Mouse (Mus musculus): ENCODE results near the gene Kcnt2.
A peak's percentile ranks its signal among the peaks of the same experiment; 100 is the strongest.

Kcnt2 gene

DNA sequence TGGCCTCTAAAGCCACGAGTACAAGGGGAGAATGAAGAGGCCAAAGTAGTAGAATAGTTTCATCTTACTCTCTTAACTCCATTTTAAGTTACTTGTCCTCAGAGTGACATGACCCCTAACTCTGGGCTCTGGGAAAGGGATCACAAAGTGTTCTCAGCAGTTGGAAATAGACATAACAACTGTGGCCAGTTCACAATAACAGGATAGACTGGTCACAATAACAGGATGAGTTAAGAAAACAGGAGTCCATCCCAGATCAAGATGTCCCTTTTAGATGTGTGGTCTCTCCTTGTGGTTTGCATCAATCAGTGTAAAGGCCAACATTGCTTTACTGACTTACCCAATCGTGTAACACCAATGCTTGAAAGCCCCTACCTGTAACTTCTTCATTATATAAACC lies 132.8 kb downstream of the Kcnt2 start:
- peak in 1 of 2 experiments; percentile 45 for DNase-seq (ENCODE audit: low spot score in 2 of 2)

DNA sequence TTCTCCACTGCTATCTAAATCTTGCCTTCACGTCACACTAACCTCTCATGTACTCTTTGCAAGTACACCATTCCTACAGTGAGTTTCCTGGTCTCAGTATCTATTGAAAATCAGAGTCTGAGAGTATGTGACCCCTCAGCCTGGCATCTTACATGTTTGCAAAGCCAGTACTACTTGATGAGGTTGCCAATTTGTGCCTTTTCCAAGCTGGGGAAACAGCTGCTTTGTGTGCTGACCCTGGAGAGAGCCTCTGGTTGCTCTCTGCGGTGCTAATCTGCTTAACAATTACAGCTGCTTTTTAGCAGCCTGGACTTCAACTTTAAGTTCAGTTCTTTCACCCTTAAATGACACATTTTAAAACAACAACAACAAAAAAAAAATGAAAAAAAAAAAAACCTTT lies 133.6 kb downstream of the Kcnt2 start:
- peak; percentile 27 to 46 for DNase-seq (ENCODE audit: low spot score in 2 of 2)

DNA sequence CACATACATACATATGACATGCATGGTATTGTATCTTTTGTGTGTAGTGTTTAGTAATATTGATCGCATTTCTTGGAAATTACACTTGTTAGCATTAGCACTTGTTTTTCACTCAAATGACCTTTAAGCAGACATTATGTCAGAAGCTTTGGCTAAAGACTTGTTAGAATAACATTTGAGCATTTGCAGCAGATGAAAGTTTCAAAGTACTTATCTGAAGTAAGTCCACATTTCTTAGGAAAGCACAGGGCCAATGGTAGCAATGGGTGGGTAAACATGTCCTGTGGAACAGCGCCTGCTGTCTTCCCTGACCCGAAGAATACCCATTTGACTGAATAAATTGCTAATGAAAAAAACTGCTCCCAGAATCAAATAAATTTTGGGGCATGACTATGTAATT lies 135.1 kb downstream of the Kcnt2 start:
- peak; percentile 36 to 51 for DNase-seq (ENCODE audit: low spot score in 2 of 2)

DNA sequence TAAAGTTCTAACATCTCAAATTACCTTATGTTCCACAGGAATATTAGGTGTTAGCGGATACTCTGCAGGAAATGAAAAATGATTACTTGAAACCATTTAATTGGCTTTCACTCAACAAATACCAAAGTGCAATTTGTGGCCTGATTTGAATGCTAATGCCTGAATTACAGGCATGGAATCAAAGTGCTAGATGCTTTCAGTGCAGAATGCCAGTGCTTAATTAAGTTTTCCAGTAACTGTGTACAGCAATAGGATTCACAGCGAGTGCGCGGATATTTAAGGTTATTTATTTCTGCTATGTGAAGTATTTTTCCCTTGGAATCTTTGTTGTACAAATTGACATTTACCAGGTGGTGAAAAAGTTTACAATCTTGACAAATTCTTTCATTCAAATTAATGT lies 144.3 kb downstream of the Kcnt2 start:
- DNase-seq (ENCODE audit: low spot score in 2 of 2) = no peak

DNA sequence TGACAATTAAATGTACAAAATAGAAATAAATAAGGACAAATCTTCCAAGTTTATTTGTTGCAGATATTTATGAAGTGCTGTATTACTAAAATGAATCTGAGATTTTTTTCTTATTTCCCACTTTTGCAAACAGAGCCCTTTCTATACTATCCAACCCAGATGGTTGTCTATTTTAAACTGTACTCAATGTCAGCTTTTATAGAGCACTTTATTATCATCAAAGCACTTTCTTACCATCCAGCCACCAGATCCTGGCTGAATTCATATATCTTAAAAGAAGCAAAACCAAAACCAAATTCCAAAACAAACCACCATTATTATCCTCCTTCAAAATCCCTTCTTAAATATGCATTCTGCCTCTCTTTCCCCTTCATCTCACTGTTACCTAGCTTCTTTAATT lies 151.8 kb downstream of the Kcnt2 start:
- DNase-seq (ENCODE audit: low spot score in 2 of 2) = no peak

DNA sequence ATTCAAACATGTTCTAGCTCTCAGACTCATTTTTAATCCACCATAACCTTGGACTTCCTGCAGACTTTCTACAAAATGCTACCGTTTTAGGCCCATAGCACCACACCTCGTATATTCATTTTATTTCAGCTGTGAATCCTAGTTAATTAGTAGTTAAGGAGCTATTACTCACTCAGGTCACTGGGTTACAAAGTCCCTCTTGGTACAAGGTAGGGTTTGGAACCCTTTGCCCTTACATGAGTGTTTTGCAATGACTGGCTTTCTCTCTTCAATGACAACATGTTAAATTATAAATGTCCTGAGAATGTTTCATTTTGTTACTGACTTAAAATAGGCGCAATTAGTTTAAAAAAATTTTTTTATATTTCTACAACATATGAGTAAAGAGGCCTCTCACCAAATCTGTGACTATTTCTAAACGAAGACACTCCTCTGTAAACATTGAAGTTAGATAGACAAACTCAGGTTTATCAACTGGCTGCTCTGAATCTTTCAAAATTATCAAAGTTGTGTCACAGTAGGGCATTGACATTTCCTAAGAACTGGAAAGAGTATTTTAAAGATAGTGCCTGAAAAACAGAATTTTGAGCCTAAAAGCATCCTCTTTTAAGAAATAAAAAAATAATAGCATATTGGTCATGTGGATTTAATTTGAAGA lies 160.8 kb downstream of the Kcnt2 start:
- no peak for DNase-seq (ENCODE audit: low spot score in 2 of 2)

DNA sequence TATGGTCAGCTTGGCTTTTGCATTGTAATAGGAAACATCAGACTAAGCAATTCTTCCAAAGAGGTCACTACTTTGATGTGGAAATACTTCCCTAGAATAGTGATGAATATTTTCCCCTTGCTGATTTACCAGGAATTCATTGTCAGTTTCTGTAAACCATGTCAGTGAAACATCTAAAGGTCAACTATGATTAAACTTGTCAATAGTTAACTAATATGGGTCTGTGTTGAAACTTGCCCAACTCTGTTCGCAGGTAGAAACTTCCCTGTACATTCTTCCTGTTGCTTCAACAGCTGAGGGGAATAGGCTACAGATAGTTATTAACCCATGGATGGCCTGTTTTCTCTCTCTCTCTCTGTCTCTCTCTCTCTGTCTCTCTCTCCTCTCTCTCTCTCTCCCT lies 169.8 kb downstream of the Kcnt2 start:
- no peak for DNase-seq (ENCODE audit: low spot score in 2 of 2)

DNA sequence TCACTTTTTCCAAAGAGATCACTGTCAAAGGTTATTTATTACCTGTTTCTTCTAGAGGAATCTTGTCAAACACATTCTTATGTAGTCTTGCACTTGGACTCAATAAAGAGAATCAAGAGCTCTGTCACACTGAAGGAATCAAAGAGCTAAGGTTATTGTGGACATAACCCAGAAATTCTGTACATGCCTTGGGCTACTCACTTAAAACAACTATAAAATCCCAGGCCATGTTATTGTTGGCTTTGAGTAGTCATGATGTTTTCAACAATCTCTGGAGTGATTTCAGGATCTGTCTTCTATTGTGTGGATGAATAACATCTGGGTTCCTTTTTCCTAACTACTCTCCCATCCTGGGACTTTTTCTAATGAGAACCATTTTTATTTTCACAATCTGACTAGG lies 177.0 kb downstream of the Kcnt2 start:
- DNase-seq (ENCODE audit: low spot score in 2 of 2) = peak; percentile 46 to 63

DNA sequence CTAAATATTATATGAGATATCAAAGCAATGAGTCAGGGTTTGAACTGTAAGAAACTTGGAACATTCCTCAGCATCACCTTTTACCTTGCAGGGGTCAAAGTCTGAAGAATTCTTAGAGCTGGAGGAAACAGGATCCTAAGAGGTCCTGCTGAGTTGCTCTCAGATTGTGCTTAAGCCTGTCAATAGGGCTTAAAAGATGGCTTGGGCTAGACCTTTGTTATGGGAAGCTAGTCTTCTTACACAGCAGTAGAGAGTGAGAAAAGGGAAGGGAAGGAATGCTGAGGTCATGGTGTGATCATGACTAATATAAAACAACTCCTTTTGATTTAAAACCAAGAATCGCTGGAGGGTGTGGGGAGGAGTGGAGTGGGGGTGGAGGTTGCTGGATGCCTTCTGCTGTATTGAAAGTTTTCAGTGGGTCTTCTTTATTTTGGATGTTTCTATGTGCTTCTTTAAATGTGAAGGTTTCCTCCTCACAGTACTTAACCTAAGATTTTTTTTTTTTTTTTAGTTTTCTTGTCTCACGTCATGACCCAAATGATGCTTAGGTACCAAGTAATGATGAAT lies 183.4 kb downstream of the Kcnt2 start:
- no peak for DNase-seq (ENCODE audit: low spot score in 2 of 2)

DNA sequence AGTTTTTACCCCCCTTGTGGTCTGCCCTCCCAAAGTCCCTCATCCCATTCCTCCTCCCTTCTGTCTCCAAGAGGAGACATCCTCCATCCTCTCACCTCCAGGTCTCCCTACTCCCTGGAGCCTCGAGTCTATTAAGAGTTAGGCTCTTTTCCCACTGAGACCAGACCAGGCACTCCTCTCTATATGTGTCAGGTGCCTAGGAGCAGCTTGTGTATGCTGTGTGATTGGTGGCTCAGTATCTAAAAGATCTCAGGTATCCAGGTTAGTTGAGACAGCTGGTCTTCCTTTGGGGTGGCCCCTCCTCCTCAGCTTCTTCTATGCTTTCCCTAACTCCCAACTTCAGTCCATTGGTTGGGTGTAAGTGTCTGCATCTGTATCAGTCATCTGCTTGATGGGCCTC lies 186.1 kb downstream of the Kcnt2 start:
- no peak for DNase-seq (ENCODE audit: low spot score in 2 of 2)

DNA sequence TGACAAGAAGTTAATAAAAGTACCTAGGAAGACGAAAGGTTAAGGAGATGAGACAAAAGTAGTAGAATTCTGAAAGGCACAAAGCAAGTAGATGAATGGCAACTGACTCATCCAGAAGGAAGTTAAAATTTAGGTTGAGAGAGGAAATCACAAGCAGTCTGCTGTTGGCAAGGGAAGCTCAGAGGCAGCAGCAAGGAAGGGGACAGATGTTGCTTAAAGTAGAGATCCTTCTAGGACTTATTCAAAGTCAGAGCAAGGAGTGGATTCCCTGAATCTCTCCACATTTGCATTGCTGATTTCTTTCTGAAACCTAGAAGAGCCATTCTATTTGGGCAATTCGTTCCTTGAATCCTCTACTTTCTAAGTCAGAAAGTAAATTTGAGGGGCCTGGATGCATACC lies 188.8 kb downstream of the Kcnt2 start:
- no peak for DNase-seq (ENCODE audit: low spot score in 2 of 2)

DNA sequence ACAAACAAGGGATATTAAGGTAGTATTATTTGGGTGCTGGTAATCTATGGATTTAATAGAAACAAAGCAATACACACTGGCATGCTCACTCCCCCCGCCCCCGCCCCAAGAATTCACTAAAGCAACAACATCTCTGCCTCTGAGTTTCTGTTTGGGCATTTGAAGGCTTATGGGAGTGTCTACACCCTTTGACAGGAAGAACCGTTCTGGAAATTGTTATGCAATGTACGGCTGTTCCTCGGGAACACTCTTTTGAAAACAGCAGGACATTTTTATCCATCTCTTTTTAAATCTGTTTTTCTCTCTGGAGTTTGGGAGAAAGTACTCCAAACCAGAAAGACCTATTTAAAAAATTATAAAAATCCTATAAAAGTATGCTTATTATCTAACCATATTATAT lies 192.2 kb downstream of the Kcnt2 start:
- peak in 1 of 2 experiments; percentile 11 for DNase-seq (ENCODE audit: low spot score in 2 of 2)

DNA sequence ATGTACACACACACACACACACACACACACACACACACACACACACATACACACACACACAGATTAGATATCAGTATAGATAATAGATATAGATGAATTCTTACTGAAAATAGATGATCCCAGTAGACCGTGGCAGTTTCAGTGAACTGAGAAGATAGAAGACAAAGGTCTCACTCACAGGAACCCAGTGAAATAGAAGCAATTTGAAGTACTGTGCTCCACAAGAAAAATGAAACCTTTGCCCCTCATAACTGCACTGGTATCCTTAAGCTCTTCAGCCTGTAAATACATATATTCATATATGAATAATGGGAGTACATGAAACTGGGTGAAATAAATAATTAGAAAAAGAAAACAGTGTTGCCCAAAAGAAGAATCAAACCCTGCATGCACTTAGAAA lies 197.9 kb downstream of the Kcnt2 start:
- no peak for DNase-seq (ENCODE audit: low spot score in 2 of 2)

DNA sequence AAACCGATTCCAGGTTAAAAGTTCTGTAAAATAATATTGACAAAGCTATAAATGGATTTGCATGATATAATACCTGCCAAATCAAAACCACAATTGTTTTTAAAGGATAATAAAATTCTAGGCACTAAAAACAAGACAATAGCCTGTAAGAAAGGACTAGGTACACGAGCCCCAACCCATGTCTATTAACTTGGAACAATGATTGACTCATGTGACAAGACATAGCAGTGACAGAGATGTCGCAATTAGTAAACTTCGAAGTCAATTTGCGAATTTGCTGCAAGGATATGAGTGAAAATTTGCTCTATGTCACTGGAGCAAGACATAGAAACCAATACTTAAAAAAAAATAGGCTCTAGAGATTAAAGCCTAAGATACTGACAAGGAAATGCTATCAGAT lies 198.4 kb downstream of the Kcnt2 start:
- DNase-seq (ENCODE audit: low spot score in 2 of 2) = no peak

DNA sequence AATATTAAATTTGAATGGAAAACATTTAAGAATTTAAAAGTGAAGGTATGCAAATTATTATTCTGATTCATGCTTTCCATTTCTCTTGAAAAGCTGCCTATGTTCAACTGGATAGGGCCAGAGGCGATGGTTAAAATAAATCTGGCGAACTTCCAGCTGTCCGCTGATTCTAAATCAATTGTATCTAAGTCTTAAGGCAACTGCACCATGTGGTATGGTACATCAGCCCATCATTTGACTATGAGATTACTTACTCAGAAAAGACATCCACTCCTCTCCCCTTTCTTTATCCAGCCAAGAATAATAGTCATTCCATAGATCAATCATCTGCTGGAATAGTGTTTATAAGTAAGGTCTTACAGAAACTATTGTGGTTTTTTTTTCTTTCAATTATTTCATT lies 205.5 kb downstream of the Kcnt2 start:
- DNase-seq (ENCODE audit: low spot score in 2 of 2) = no peak

DNA sequence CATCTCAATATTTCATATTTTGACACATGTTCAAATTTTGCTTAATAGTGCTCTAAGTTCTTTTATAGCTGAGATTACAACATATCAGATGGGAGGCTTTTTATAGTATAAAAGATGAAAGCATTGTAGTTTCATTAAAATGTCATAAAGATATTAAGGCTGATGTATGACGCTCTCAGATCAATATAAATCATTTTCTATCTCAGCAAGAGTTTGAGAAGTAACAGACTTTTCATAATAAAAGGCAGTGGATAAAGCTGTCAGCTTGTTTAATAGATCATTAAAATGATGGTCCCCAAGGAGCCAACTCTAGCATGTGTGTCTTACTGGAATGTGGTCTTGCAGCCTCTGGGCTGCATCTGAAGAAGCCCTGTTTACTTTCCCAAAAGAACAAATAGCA lies 206.0 kb downstream of the Kcnt2 start:
- no peak for DNase-seq (ENCODE audit: low spot score in 2 of 2)

DNA sequence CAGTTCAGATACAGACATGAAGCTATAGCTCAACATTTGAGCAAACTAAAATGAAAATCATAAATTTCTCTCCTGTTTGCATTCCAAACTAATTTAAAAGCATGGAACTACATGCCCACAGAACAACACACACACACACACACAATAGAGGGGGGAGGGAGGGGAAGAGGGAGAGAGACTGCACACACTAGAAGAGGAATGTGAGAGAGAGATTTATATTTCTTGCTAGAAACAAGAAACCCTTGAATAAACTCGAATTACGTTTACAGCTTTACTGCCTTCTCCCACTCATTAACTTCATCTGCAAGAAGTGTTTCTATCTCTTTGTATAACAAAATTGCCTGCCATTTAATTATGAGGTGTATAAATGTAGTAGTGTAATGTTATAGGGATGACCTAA lies 209.9 kb downstream of the Kcnt2 start:
- no peak for DNase-seq (ENCODE audit: low spot score in 2 of 2)

DNA sequence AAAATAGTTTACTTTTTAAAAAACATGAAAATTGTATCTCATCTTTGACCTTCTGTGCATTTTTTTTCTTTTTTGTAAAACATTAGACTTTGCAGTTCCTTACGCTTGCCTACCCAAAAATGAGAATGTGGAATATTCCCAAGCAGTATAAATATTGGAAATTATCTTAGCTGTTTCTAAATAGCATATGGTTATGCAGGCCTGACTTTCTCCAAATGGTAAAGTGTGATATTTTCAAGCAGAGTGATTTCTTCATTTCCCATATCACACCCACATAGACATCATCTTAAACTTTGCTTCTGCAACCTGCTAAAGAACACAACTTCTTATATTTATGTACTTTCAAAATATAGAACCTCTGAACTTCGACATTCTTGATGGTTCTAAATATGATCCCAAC lies 210.9 kb downstream of the Kcnt2 start:
- DNase-seq (ENCODE audit: low spot score in 2 of 2) = no peak

DNA sequence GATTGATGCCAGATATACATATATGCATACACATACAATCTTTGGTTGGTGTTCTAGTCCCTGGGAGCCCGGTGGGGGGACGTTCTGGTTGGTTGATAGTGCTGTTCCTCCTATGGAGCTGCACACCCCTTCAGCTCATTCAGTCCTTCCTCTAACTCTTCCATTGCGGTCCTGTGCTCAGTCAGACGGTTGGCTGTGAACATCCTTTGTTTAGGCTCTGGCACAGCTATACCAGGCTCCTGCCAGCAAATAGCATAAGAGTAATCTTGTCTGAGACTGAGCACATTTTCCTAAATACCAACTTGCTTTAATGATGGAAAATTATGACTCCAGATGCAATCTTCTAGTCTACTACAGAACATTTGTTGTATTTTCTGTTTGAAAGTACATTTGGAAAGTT lies 222.4 kb downstream of the Kcnt2 start:
- DNase-seq (ENCODE audit: low spot score in 2 of 2) = no peak

DNA sequence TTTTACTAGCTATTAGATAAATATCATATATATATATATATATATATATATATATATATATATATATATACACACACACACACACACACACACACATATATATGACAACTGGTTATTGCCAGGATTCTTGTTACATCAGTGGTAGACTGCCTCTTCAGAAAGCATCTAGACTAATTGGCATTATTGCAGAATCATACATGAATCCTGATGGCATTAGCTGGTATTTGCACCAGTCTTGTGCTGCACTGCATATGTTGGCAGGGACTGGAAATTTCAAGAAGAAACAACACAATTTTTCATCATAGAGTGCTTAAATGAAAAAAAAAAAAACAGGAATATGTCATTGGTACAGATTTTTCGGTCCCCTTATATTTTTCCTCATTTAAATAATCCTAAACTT lies 223.6 kb downstream of the Kcnt2 start:
- DNase-seq (ENCODE audit: low spot score in 2 of 2) = no peak

DNA sequence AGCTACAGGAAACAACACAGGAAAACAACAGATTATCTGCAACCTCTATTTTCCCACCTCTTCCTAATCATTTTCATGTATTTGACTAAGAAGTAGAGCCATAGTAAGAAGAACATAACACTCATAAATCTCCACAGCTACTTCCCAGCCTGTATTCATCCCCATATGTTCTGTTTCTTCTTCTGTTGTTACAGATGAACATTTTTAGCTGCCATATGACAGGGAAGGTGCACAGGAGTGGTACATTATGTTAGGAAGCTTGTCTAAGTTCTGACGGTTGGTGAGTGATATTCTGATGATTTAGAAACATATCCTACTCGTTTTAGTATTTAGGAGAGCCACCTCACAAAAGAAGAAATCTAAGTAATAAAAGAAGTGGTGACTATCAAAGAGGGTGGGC lies 231.0 kb downstream of the Kcnt2 start:
- DNase-seq (ENCODE audit: low spot score in 2 of 2) = no peak

DNA sequence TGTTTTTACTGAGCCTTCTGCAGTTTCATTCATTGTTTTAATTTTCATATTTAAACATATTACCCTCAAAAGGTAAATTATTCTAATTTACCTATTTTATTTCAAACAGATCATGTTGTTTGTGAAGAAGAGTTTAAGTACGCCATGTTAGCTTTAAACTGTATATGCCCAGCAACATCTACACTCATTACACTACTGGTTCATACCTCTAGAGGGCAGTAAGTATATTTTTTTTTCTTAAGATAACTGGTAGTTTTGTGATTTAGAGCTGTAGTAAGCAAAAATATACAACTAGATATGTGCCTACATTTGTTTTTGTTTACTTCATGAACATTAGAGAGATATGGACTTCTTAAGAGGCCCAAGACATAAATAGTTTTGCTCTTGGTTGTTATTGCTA lies 238.1 kb downstream of the Kcnt2 start:
- no peak for DNase-seq (ENCODE audit: low spot score in 2 of 2)

DNA sequence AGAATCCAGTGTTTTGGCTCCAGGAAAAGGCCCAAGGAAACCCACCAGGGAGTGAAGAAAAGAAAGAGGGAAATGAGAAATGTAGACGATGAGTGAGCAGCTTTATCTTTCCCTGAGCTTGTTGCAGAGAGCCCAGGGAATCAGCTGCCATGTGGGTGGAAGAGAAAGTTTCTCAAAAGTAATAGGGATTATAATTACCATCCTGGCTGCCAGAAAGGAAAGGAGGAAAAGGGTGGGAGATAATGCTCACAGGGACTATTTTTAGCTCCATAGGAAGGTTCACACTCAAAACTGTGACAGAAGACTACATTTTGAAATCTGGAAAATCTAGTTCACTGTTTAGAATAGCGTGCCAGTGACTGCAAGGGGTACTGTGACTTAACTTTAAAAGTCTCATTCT lies 243.9 kb downstream of the Kcnt2 start:
- no peak for DNase-seq (ENCODE audit: low spot score in 2 of 2)

DNA sequence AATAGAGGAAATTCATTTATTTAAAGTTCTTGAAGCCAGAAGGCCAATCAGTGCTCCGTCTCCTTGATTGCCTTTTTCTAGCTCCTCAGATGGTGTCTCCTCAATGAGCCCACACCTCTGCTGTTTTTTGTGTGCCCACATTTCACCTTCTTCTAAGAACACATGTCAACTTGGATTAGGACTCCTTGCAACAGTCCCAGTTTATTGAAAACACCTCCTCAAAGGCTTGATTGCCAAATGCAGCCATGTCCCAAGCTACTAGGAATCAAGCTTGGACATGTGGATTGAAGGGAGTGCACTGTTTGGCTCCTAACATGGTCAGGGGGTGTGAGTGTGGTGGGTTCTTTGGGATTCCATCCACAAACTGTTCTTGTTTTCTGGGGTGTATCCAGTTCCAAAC lies 245.4 kb downstream of the Kcnt2 start:
- no peak for DNase-seq (ENCODE audit: low spot score in 2 of 2)
